Mouse (Mus musculus): ENCODE data around the gene Susd1. TPM values are rescaled to one million over a fixed set of nuclear protein-coding genes. Genes with fewer than 3 reads are reported as not detected.

Gene Susd1
- polyA plus RNA-seq, 1 experiment from 2014 or later: 1.4 TPM

GRCm38 (mm10) chr4:59334236-59334635 lies 104.2 kb downstream of the Susd1 start:
- 89% methylated on average over 4 of the region's 4 CpGs for WGBS
- Histone ChIP-seq H3K27me3 (no peaks in the 10 kb centered on the region), H3K27ac (replicated peaks) (no peak overlapping the region)

GRCm38 (mm10) chr4:59333424-59333895 lies 105.0 kb downstream of the Susd1 start:
- WGBS: 95% methylated on average over 14 of the region's 14 CpGs
- no peaks in the 10 kb centered on the region for H3K27me3 ChIP-seq
- H3K27ac ChIP-seq (replicated peaks): no peak overlapping the region

More at GRCm38 (mm10) chr4:59334236-59334635, 104.2 kb downstream of the Susd1 start:
- Histone ChIP-seq H3K4me3 (no peak overlapping the region), H3K4me1 (replicated peaks) (peaks cover 15% of the 10 kb centered on the region), H3K9ac (no peak overlapping the region), H3K9me3 (no peaks in the 10 kb centered on the region), H3K4me2 (no peak overlapping the region), H3K36me3 (no peaks in the 10 kb centered on the region)
- no peak for ATAC-seq (ENCODE audit: low read depth)

GRCm38 (mm10) chr4:59332691-59333423 lies 105.6 kb downstream of the Susd1 start:
- peaks cover 15% of the 10 kb centered on the region for H3K4me1 ChIP-seq (replicated peaks)
- H3K27me3 ChIP-seq: no peaks in the 10 kb centered on the region
- WGBS: 95% methylated on average over 9 of the region's 9 CpGs
- no peak overlapping the region for H3K4me3 ChIP-seq
- H3K36me3 ChIP-seq: no peaks in the 10 kb centered on the region
- H3K4me2 ChIP-seq: no peak overlapping the region
- no peak overlapping the region for H3K9ac ChIP-seq
- ATAC-seq (ENCODE audit: low read depth): no peak
- no peak overlapping the region for H3K27ac ChIP-seq (replicated peaks)
- H3K9me3 ChIP-seq: no peaks in the 10 kb centered on the region

More at GRCm38 (mm10) chr4:59333424-59333895, 105.0 kb downstream of the Susd1 start:
- no peak for ATAC-seq (ENCODE audit: low read depth)
- Histone ChIP-seq H3K9me3 (no peaks in the 10 kb centered on the region), H3K4me2 (no peak overlapping the region), H3K36me3 (no peaks in the 10 kb centered on the region), H3K9ac (no peak overlapping the region), H3K4me1 (replicated peaks) (peaks cover 15% of the 10 kb centered on the region), H3K4me3 (no peak overlapping the region)

GRCm38 (mm10) chr4:59332089-59332488 lies 106.3 kb downstream of the Susd1 start:
- Histone ChIP-seq H3K27me3 (no peaks in the 10 kb centered on the region), H3K9me3 (no peaks in the 10 kb centered on the region), H3K9ac (no peak overlapping the region), H3K4me2 (no peak overlapping the region), H3K27ac (replicated peaks) (no peak overlapping the region), H3K36me3 (no peaks in the 10 kb centered on the region), H3K4me1 (replicated peaks) (peaks cover 15% of the 10 kb centered on the region), H3K4me3 (no peak overlapping the region)
- WGBS: 74% methylated on average over 5 of the region's 5 CpGs
- no peak for ATAC-seq (ENCODE audit: low read depth)

DNA sequence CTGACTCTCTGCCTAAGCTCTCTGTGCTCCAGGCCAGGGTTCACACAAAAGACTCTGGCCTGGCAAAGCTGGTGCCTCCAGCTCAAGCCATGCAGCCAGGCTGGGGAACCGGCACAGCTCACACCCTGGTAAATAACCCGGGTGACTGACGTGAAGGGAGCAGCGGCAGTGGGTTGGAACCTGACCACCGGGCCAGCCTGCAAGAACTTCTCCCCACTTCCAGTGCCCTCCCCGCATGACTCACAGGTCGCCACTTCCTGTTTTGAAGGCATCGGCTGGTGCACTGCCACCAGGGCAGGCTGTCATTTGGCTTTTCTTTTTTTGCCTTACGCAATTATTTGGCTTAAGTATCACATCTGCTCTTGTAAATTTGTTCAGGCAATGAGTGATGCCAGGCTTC lies 106.8 kb downstream of the Susd1 start:
- no peaks in the 10 kb centered on the region for H3K27me3 ChIP-seq
- H3K27ac ChIP-seq (replicated peaks): no peak overlapping the region
- H3K4me3 ChIP-seq: no peak overlapping the region
- no peaks in the 10 kb centered on the region for H3K36me3 ChIP-seq
- ATAC-seq (ENCODE audit: low read depth): no peak
- peaks cover 12% of the 10 kb centered on the region for H3K4me1 ChIP-seq (replicated peaks)
- WGBS: 72% methylated on average over 9 of the region's 9 CpGs
- no peak overlapping the region for H3K9ac ChIP-seq
- no peaks in the 10 kb centered on the region for H3K9me3 ChIP-seq
- H3K4me2 ChIP-seq: no peak overlapping the region

DNA sequence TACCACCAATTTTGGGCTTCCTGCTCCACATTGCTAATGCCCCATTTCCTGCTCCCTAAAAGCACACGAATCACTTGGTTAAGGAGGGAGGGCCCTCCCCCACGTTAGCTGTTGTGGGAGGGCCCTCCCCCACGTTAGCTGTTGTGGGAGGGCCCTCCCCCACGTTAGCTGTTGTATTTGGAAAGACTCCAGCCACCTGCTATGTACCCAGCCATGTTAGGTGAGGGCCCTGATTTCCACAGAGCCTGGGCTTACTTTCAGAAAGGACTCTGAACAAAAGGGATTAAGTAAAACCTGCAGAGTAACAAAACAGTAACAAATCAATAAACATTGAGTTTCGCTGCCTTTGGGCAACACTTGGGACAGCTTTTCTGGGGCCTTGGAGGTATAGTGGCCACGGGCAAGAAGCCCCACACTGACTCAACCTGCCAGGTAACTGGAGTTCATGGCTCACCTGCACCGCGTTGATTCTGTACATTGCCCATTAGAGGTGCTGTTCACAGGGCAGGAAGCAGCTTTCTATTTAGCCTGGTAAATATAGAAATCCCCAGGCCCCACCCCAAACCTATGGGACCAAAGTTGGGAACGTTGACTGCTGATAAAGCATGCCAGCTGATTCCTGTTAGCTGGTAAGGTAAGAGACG lies 107.3 kb downstream of the Susd1 start:
- H3K4me2 ChIP-seq: no peak overlapping the region
- H3K9ac ChIP-seq: no peak overlapping the region
- no peak for ATAC-seq (ENCODE audit: low read depth)
- peaks cover 7% of the 10 kb centered on the region for H3K4me1 ChIP-seq (replicated peaks)
- H3K27ac ChIP-seq (replicated peaks): no peak overlapping the region
- no peak overlapping the region for H3K4me3 ChIP-seq
- H3K9me3 ChIP-seq: no peaks in the 10 kb centered on the region
- 49% methylated on average over 10 of the region's 10 CpGs for WGBS
- H3K36me3 ChIP-seq: no peaks in the 10 kb centered on the region
- no peaks in the 10 kb centered on the region for H3K27me3 ChIP-seq

- Histone ChIP-seq H3K27me3 (no peaks in the 10 kb centered on the region), H3K4me3 (no peak overlapping the region), H3K4me2 (no peak overlapping the region), H3K27ac (replicated peaks) (no peak overlapping the region), H3K36me3 (no peaks in the 10 kb centered on the region), H3K9me3 (no peaks in the 10 kb centered on the region), H3K4me1 (replicated peaks) (no peaks in the 10 kb centered on the region), H3K9ac (no peak overlapping the region)
- 79% methylated on average over 19 of the region's 19 CpGs for WGBS
- ATAC-seq (ENCODE audit: low read depth): no peak
Observed at GRCm38 (mm10) chr4:59329461-59330304, 108.8 kb downstream of the Susd1 start.

GRCm38 (mm10) chr4:59328821-59329220 lies 109.6 kb downstream of the Susd1 start:
- Histone ChIP-seq H3K36me3 (no peaks in the 10 kb centered on the region), H3K4me2 (no peak overlapping the region), H3K9me3 (no peaks in the 10 kb centered on the region), H3K4me3 (no peak overlapping the region), H3K27ac (replicated peaks) (no peak overlapping the region), H3K9ac (no peak overlapping the region), H3K4me1 (replicated peaks) (no peaks in the 10 kb centered on the region), H3K27me3 (no peaks in the 10 kb centered on the region)
- 94% methylated on average over 7 of the region's 7 CpGs for WGBS
- ATAC-seq (ENCODE audit: low read depth): no peak

- Histone ChIP-seq H3K9me3 (no peaks in the 10 kb centered on the region), H3K4me3 (no peak overlapping the region), H3K4me2 (no peak overlapping the region), H3K36me3 (no peaks in the 10 kb centered on the region), H3K27ac (replicated peaks) (no peak overlapping the region), H3K9ac (no peak overlapping the region), H3K4me1 (replicated peaks) (peaks cover 6% of the 10 kb centered on the region), H3K27me3 (no peaks in the 10 kb centered on the region)
- 96% methylated on average over 5 of the region's 5 CpGs for WGBS
- ATAC-seq (ENCODE audit: low read depth): no peak
Observed at GRCm38 (mm10) chr4:59327986-59328385, 110.4 kb downstream of the Susd1 start.

- no peak overlapping the region for H3K4me3 ChIP-seq
- H3K9me3 ChIP-seq: no peaks in the 10 kb centered on the region
- H3K36me3 ChIP-seq: no peaks in the 10 kb centered on the region
- no peak overlapping the region for H3K4me2 ChIP-seq
- H3K27ac ChIP-seq (replicated peaks): no peak overlapping the region
- no peak overlapping the region for H3K9ac ChIP-seq
- peaks cover 9% of the 10 kb centered on the region for H3K4me1 ChIP-seq (replicated peaks)
- WGBS: 92% methylated on average over 6 of the region's 6 CpGs
- ATAC-seq (ENCODE audit: low read depth): no peak
- H3K27me3 ChIP-seq: no peaks in the 10 kb centered on the region
Observed at GRCm38 (mm10) chr4:59326031-59326760, 112.2 kb downstream of the Susd1 start.

- ATAC-seq (ENCODE audit: low read depth): no peak
Observed at GRCm38 (mm10) chr4:59324317-59324716, 114.1 kb downstream of the Susd1 start.

More at GRCm38 (mm10) chr4:59324317-59324716, 114.1 kb downstream of the Susd1 start:
- H3K9ac ChIP-seq: no peak overlapping the region
- H3K4me3 ChIP-seq: no peak overlapping the region
- no peaks in the 10 kb centered on the region for H3K9me3 ChIP-seq
- WGBS: 88% methylated on average over 5 of the region's 5 CpGs
- H3K4me1 ChIP-seq (replicated peaks): peaks cover 9% of the 10 kb centered on the region
- no peaks in the 10 kb centered on the region for H3K27me3 ChIP-seq
- no peak overlapping the region for H3K27ac ChIP-seq (replicated peaks)
- H3K4me2 ChIP-seq: no peak overlapping the region
- H3K36me3 ChIP-seq: no peaks in the 10 kb centered on the region
